Mouse (Mus musculus) T-helper 2 cell (primary cell): ENCODE results near the gene Nek3.

Experiments used
- in situ Hi-C: fragments of 300-600 bp; cut with MboI, MseI; formaldehyde crosslinking; loops from one replicate; pipeline ENCODE4 v1.15.1; 2025; ENCODE audit warnings: high pct_unique_total_duplicates

Nek3 gene

GRCm38 (mm10) chr8:22166080-22166603 lies at the start of gene Nek3:
Nek3 (minus strand) TSS chr8:22166435.
- in situ Hi-C loops: no loop called here

GRCm38 (mm10) chr8:22214826-22215225 lies 48.6 kb upstream of the Nek3 start:
- in situ Hi-C loops: no loop called here

GRCm38 (mm10) chr8:22209012-22209411 lies 42.8 kb upstream of the Nek3 start:
- in situ Hi-C loops: no loop called here

- in situ Hi-C loops: no loop called here
These were observed 41.3 kb upstream of the Nek3 start for GRCm38 (mm10) chr8:22207535-22207934.

GRCm38 (mm10) chr8:22199481-22199880 lies 33.2 kb upstream of the Nek3 start:
- in situ Hi-C loops: no loop called here

- in situ Hi-C loops: no loop called here
These were observed 31.7 kb upstream of the Nek3 start for GRCm38 (mm10) chr8:22197914-22198313.

GRCm38 (mm10) chr8:22193432-22194010 lies 27.3 kb upstream of the Nek3 start:
- in situ Hi-C loops: no loop called here

GRCm38 (mm10) chr8:22192660-22193431 lies 26.6 kb upstream of the Nek3 start, which contains the start of gene Vps36:
Vps36 (plus strand) TSS chr8:22192809.
- in situ Hi-C loops: no loop called here

- in situ Hi-C loops: no loop called here
These were observed 19.5 kb upstream of the Nek3 start, which contains the start of gene Ckap2 for GRCm38 (mm10) chr8:22185431-22186397. Ckap2 (minus strand) TSS chr8:22185819.

GRCm38 (mm10) chr8:22184884-22185283 lies 18.6 kb upstream of the Nek3 start:
- in situ Hi-C loops: no loop called here

GRCm38 (mm10) chr8:22175966-22176365 lies 9.7 kb upstream of the Nek3 start:
- in situ Hi-C loops: no loop called here

- in situ Hi-C loops: no loop called here
These were observed 2.9 kb upstream of the Nek3 start for GRCm38 (mm10) chr8:22169167-22169566.

- in situ Hi-C loops: no loop called here
These were observed 770 bp downstream of the Nek3 start for GRCm38 (mm10) chr8:22165251-22166079.

GRCm38 (mm10) chr8:22164431-22164830 lies 1.8 kb downstream of the Nek3 start:
- in situ Hi-C loops: no loop called here

- in situ Hi-C loops: no loop called here
These were observed 4.0 kb downstream of the Nek3 start for GRCm38 (mm10) chr8:22162206-22162605.

GRCm38 (mm10) chr8:22150345-22150663 lies 15.9 kb downstream of the Nek3 start:
- in situ Hi-C loops: no loop called here

GRCm38 (mm10) chr8:22149643-22150344 lies 16.4 kb downstream of the Nek3 start:
- in situ Hi-C loops: no loop called here

GRCm38 (mm10) chr8:22148367-22148740 lies 17.9 kb downstream of the Nek3 start:
- in situ Hi-C loops: no loop called here

GRCm38 (mm10) chr8:22147706-22148366 lies 18.4 kb downstream of the Nek3 start:
- in situ Hi-C loops: no loop called here

- in situ Hi-C loops: no loop called here
These were observed 20.4 kb downstream of the Nek3 start for GRCm38 (mm10) chr8:22145831-22146230.
